Mouse (Mus musculus) heart, postnatal 0 days (tissue): ENCODE measurements around the gene Psma1.
A peak's percentile ranks its signal among the peaks of the same experiment; 100 is the strongest.

ENCODE experiments used
- CTCF ChIP-seq: IDR thresholded peaks from 2 replicates; pipeline ENCODE4 v1.5.1; 2016; ENCODE audit warnings: antibody characterized with exemption, control low read depth, low read depth
- EP300 ChIP-seq: IDR thresholded peaks from 2 replicates; pipeline ENCODE4 v1.6.1; 2016; ENCODE audit warnings: antibody characterized with exemption, low read depth

DNA sequence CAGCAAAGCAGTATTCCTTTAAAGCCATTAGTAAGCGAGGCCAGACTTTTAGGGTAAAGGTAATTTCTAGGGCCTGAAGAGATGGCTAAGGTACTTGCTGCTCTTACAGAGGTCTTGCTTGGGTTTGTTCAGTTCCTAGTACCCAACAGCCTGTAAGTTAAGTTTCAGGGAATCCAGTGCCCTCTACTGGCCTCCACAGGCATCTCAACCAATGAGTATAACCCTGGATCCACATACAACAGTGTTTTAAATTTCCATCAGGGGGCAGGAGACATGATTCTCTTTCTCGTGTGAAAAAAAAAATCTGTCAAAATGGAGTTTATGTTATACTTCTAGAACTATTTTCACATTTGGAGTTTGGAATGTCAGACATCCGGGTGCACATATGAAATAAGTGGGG is 5.8 kb upstream of the Psma1 start:
- TF ChIP-seq EP300 (no peak), CTCF (peak; percentile 56)
